Mouse (Mus musculus): Measurements from ENCODE around the gene B2m. TPM values are rescaled to one million over a fixed set of nuclear protein-coding genes. Genes with fewer than 3 reads are reported as not detected.

B2m gene
- polyA plus RNA-seq (2012; rRNA removed): 548 and 557 TPM in 2 replicates

DNA sequence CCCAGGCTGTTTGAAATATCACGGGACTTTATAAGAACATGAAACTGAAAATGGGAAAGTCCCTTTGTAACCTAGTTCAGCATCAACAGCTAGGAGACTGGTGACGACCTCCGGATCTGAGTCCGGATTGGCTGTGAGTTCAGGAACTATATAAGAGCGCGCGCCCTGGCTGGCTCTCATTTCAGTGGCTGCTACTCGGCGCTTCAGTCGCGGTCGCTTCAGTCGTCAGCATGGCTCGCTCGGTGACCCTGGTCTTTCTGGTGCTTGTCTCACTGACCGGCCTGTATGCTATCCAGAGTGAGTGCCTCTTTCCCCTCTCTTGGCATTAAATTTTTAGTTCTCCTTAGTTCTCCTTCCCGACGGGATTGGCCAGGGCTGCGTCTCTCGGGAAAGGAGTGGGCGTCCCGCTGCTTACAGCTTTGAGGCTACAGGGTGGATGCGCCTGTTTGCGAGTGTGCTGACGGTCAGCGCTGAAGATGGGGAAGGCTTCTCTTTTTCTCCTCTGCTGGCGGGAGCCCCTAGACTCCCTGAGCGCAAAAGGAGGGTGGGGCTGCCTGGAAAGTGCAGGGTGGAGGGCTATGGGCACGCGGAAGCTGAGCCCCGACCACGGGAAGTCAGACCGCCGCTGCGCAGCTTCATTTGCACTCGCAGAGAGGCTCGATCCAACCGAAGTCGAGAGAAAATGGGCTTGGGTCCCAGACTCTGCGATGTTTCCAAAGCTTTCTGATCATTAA is at the start of gene B2m:
B2m (plus strand) TSS at position 179 of the 734 bp plus-strand sequence.

DNA sequence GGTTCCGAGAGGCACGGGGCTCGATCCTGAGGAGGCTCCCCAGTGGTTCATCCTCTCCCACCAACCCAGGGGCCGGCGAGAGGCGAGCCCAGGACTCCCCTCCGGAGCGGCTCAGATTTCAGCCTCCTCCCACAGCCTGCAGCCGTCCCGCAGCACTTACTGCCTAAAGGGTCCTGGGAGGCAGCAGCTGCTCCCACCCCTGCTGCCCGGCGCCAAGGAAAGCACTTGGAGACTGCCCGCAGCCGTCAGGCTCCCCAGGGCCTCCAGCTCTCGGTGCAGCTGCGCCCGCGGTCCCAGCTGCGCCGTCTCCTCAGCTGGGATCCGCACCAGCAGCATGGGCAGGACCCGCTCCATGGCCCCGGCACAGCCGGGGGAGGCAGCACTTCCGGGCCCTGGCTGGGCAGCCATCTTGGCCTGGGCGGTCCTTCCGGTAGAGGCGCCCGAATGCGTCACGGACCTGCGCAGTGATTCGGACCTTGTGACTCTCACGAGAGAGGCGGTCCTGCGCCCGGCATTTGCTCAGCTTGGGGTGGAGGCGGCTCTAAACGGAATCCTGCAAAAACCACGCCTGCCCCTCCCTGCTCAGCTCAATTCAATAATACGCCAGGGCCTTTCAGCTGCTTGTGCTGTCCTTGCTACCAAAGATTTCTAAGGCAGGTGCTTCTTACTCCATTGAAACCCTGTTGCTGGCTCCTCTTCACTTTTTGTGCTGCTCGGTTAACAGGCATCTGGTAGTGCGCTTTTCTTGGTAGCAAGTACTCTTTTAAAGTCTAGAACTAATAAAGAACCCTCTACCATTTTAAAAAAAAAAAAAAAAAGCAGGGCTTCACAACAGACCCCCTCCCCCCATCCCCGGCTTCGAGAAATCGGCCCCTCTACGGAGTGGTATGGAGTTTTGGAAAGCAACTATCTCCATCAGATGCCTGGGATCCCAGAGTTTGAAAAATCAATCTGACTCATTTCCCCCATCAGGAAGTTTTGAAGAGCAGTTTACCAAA is 29.2 kb upstream of the B2m start, which contains the start of gene Spg11:
Spg11 (minus strand) TSS at position 426 of the 998 bp plus-strand sequence.

GRCm38 (mm10) chr2:122160680-122161079 is 13.2 kb downstream of the B2m start, which contains the start of gene Trim69:
Gene Trim69, plus strand, starts transcription at chr2:122160700.

DNA sequence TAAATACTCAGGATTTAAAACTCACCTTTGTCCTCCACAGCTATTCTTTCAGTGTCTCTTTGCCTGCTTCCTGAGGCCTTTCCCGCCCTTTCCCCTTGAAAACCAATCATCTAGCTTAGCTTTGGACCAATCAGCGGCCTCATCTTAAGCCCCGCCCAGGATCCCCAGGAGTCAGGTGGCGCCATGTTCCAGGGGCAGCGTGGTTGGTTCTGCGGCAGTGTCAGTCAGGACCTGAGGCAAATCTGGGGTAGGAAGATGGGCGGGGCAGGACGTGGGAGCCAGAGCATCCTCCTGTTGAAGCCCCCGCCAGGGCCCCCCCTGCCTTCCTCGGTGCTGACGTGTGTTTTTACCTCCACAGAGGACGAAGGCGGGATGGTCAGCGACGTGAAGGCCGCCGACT is 38.6 kb downstream of the B2m start, which contains the start of the genes Patl2 and Terb2:
Patl2 (minus strand) TSS at position 84 of the 400 bp plus-strand sequence.
Terb2 (plus strand) TSS at position 167 of the 400 bp plus-strand sequence.

Other genes with a start within 250 kb of the B2m start
- gene Ctdspl2, start 191.7 kb upstream of the B2m start, polyA plus RNA-seq (2012; rRNA removed): 2.2 and 3.6 TPM in 2 replicates
- gene Mageb3, start 191.6 kb upstream of the B2m start, polyA plus RNA-seq (2012; rRNA removed): not detected in 2 replicates
- gene Eif3j1, start 119.1 kb upstream of the B2m start, polyA plus RNA-seq (2012; rRNA removed): 3.3 and 4.7 TPM in 2 replicates
- gene Spg11, start 29.3 kb upstream of the B2m start, polyA plus RNA-seq (2012; rRNA removed): 7.1 and 10.1 TPM in 2 replicates
- gene Trim69, start 13.0 kb downstream of the B2m start, polyA plus RNA-seq (2012; rRNA removed): not detected in 2 replicates
- gene Patl2, start 38.5 kb downstream of the B2m start, polyA plus RNA-seq (2012; rRNA removed): not detected in 2 replicates
- gene Terb2, start 38.6 kb downstream of the B2m start, polyA plus RNA-seq (2012; rRNA removed): not detected in 2 replicates
- gene Sord, start 87.1 kb downstream of the B2m start, polyA plus RNA-seq (2012; rRNA removed): 28.9 and 32.5 TPM in 2 replicates
- gene Duox2, start 150.8 kb downstream of the B2m start, polyA plus RNA-seq (2012; rRNA removed): 43.6 and 75.1 TPM in 2 replicates
- gene Duoxa2, start 151.2 kb downstream of the B2m start, polyA plus RNA-seq (2012; rRNA removed): 31.3 and 70.7 TPM in 2 replicates
- gene Duoxa1, start 166.0 kb downstream of the B2m start, polyA plus RNA-seq (2012; rRNA removed): 0.57 TPM in 1 of 2 replicates, not detected in the other
- gene Duox1, start 168.0 kb downstream of the B2m start, polyA plus RNA-seq (2012; rRNA removed): 0.12 and 0.20 TPM in 2 replicates
- 20.1 and 29.7 TPM in 2 replicates for gene Shf, start 221.5 kb downstream of the B2m start, polyA plus RNA-seq (2012; rRNA removed)